Mouse (Mus musculus) macrophage (primary cell): ENCODE results near the gene Sec22c. TPM values are rescaled to one million over a fixed set of nuclear protein-coding genes. Genes with fewer than 3 reads are reported as not detected.

Source experiments
- polyA plus RNA-seq: library from polyadenylated mRNA; stranded (reverse); fragments of 250-400 nt; gene quantifications from 3 replicates; pipeline ENCODE4 v1.2.4, GENCODE M21; 2018; ENCODE audit warnings: inconsistent platforms

The Sec22c gene
- polyA plus RNA-seq, 1 experiment from 2014 or later = 9.1 TPM

Other genes starting within 250 kb of the Sec22c start
- gene Cck, start 209.8 kb downstream of the Sec22c start, polyA plus RNA-seq = 2.6 TPM in 1 of 3 replicates, not detected in the others
- 3.0 to 17.8 TPM (median 4.8 TPM) in 3 replicates for gene Lyzl4, start 63.4 kb downstream of the Sec22c start, polyA plus RNA-seq
- 0.27 to 2.1 TPM (median 1.1 TPM) in 3 replicates for gene Vipr1, start 62.8 kb downstream of the Sec22c start, polyA plus RNA-seq
- 11.3 to 32.4 TPM (median 28.0 TPM) in 3 replicates for gene Ss18l2, start 4.8 kb upstream of the Sec22c start, polyA plus RNA-seq
- gene Nktr, start 13.7 kb upstream of the Sec22c start, polyA plus RNA-seq = 32.4 to 63.2 TPM (median 55.1 TPM) in 3 replicates
- gene Zfp651, start 53.8 kb upstream of the Sec22c start, polyA plus RNA-seq = 0.21 to 0.58 TPM (median 0.36 TPM) in 3 replicates
- gene Klhl40, start 72.1 kb upstream of the Sec22c start, polyA plus RNA-seq = not detected in 3 replicates
- not detected in 3 replicates for gene Hhatl, start 87.0 kb upstream of the Sec22c start, polyA plus RNA-seq
- gene Ccdc13, start 134.0 kb upstream of the Sec22c start, polyA plus RNA-seq = not detected in 3 replicates
- gene Higd1a, start 152.9 kb upstream of the Sec22c start, polyA plus RNA-seq = 6.1 to 25.5 TPM (median 16.7 TPM) in 3 replicates
- gene Ackr2, start 192.9 kb upstream of the Sec22c start, polyA plus RNA-seq = not detected in 3 replicates
- not detected in 3 replicates for gene Cyp8b1, start 210.8 kb upstream of the Sec22c start, polyA plus RNA-seq
- gene Fam198a, start 245.5 kb upstream of the Sec22c start, polyA plus RNA-seq = not detected in 3 replicates